Mouse (Mus musculus) left cerebral cortex, adult 2 months (tissue): ENCODE measurements around the gene Cpm. TPM values are rescaled to one million over a fixed set of nuclear protein-coding genes. Genes with fewer than 3 reads are reported as not detected.
A peak's percentile ranks its signal among the peaks of the same experiment; 100 is the strongest.
"Not testable (repeated sequence)": the region's sequence is repeated elsewhere in the genome, so short reads cannot be mapped to it uniquely, and the experiment has no call there.

Experiments
- DNase-seq, 2 experiments: peaks; one replicate each; pipeline ENCODE4 v3.0.0; 2021 to 2022; ENCODE audit warnings: low spot score in 2 of 2, mixed read lengths in 1 of 2; ENCODE audit errors: extremely low spot score in 1 of 2
- H3K27ac ChIP-seq: fragments of 200-600 bp; 2 replicates; pipeline ENCODE4 v1.8.1; 2022
- H3K4me3 ChIP-seq: fragments of 200-600 bp; 2 replicates; pipeline ENCODE4 v1.8.1; 2022
- CTCF ChIP-seq: fragments of 200-600 bp; IDR thresholded peaks from 2 replicates; pipeline ENCODE4 v1.8.1; 2022; ENCODE audit warnings: antibody characterized with exemption, mild to moderate bottlenecking, moderate library complexity
- intact Hi-C: fragments of 180-260 bp; cut with DNase I; formaldehyde crosslinking; loops from one replicate; pipeline ENCODE4 v1.15.1; 2025
- total RNA-seq, 2 experiments: library from RNA; stranded (reverse); gene quantifications; 2 replicates each; pipeline ENCODE4 v1.2.3; 2021

Gene Cpm
- total RNA-seq, 2 experiments from 2014 or later: 5.2 to 5.3 TPM

DNA sequence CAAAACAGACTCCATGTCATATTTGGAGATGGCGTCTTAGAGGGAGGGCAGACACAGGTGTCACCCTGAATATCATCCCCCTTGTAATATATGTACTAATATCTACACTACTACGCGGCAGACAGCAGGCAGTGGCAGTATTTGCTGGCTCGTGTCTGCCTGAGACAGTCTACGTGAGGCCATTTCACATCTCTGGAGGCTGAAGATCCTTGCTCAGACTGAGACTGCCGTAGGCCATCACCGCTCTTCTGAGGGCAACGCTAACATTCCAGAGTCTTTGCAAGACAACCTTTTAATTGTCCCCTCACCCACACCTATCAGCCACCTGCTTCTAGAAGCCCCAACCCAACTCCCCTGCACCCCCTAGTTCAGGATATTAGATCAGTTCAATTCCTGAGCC lies 84.2 kb downstream of the Cpm start:
- Histone ChIP-seq H3K4me3 (no peak overlapping the region), H3K27ac (no peak overlapping the region)
- DNase-seq: no peak
- no peak for TF ChIP-seq CTCF
- intact Hi-C loops: no loop called here

DNA sequence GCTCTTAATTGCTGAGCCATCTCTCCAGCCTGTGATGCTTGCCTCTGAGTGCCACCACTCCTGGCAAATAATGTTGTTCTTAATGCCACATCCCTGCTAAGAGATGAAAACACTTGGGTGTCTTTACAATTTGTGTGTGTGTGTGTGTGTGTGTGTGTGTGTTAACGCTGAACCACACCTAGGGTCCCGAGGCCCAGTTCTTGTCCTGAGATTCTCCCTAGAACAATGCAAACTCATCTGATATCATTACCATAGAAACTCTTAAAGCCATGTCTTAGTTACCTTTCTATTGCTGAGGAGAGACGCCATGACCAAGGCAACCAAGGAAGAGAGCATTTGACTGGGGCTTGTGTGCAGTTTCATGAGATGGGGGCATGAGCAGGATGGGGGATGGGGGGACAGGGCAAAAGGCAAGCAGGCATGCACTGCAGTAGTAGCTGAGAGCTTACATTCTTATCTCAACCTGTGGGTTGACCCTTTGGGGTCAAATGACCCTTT lies 84.8 kb downstream of the Cpm start:
- intact Hi-C loops: no loop called here
- no peak overlapping the region for H3K4me3 ChIP-seq
- TF ChIP-seq CTCF: no peak
- DNase-seq: no peak
- no peak overlapping the region for H3K27ac ChIP-seq

DNA sequence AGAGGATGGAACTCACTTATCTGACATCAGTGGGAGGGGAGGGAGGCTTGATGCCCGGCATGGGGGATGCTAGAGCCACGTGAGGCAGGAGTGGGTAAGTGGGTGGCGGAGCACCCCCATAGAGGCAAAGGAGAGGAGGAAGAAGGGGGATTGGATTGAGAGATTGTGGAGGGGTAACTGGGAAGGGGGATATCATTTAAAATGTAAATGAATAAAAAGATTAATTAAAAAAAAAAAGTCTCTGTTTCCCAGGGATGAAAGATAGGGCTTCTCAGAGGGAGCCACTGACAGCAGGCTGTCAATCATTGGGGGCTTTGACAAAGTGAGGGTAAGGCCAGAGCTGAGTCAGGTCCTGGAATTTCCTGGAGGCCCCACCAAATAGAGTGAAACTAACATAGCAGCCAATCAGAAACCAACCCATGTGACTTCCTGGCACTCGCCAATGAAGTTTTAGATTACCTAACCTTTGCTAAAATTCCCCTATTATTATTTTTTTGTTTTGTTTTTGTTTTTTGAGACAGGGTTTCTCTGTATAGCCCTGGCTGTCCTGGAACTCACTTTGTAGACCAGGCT lies 85.7 kb downstream of the Cpm start:
- H3K4me3 ChIP-seq: no peak overlapping the region
- intact Hi-C loops: no loop called here
- DNase-seq: no peak
- TF ChIP-seq CTCF: no peak
- H3K27ac ChIP-seq: no peak overlapping the region

DNA sequence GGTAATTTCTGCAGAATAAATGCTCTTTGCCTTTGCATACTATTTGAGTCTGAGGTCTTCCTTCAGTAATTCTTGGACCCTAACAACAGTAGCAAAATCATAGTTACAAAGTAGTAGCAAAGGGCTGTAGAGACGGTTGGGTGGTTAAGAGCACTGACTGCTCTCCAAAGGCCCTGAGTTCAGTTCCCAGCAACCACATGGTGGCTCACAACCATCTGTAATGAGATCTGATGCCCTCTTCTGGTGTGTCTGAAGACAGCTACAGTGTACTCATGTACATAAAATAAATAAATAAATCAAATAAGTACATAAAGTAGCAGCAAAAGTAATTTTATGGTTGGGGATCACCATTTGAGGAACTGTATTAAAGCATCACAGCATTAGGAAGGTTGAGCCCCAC lies 86.4 kb downstream of the Cpm start:
- H3K27ac ChIP-seq, H3K4me3 ChIP-seq, DNase-seq, intact Hi-C loops: not testable (repeated sequence)

DNA sequence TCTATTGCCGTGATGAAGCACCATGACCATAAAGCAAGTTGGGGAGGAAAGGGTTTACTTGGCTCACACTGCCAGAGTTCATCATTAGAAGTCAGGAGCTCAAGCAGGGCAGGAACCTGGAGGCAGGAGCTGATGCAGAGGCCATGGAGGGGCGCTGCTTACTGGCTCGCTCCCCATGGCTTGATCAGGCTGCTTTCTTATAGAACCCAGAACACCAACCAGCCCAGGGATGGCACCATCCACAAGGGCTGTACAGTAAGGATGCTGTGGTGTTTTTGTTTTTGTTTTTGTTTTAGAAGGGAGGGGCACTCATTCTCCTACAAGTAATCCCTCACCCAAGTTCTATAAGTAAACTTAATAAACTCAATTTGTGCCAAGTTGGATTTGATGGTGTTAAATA lies 87.4 kb downstream of the Cpm start:
- intact Hi-C loops: no loop called here
- DNase-seq: no peak
- TF ChIP-seq CTCF: no peak
- H3K27ac ChIP-seq: no peak overlapping the region
- H3K4me3 ChIP-seq: no peak overlapping the region

DNA sequence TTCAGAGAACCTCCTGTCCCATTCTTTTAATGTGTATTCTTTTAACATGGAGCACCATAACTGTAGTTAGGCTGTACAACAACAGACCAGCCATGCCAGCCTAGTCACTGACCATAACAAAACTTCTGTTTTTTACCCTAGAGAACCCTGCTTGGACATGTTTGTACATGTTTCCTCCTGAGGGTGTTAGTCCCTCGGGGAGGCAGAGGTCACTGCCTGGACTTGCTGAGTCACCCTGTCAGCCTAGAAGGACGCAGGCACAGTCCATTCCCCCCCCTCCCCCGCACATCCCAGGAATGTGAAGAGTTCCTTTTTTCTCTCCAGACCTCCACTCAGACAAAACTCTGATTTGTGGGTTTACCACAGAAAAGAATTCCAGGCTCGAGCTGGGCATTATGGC lies 88.3 kb downstream of the Cpm start:
- DNase-seq: no peak
- Histone ChIP-seq H3K27ac (no peak overlapping the region), H3K4me3 (no peak overlapping the region)
- intact Hi-C loops: no loop called here
- TF ChIP-seq CTCF: no peak

DNA sequence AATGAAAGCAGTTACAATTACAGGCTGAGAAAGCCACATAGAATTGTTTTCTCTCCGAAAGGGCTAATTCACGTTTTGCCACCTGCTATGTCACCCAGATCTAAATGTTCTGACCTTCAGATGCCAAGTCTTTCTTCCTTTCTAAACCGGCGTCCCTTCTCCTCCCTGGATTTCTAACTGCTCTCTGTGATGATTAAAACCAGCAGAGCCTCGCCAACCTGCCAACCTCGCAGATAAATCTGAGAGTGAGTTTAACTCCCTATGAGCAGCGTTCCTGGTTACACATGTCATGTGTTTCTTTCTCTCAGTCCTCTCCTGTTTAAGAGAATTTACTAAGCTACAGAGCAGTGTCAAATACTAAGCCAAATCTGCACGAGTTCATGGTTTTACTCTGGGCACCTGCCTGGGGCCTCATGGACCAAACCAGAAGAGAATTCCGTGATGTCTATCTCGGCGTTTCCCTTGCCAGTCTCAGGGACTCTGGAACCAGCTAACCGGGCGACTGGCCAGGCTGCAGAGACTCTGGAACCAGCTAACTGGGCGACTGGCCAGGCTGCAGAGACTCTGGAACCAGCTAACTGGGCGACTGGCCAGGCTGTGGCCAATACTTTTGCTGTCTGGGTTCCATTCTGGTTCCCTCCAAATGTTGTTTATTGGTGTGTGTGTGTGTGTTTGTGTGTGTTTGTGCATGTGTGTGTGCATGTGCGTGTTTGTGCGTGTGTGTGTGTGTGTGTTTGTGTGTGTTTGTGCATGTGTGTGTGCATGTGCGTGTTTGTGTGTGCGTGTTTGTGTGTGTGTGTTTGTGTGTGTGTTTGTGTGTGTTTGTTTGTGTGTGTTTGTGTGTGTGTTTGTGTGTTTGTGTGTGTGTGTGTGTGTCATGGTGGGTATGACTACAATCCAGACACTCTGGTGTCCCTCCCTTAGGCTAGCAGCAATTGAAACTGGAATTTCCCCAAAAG lies 89.1 kb downstream of the Cpm start:
- TF ChIP-seq CTCF: no peak
- peak in 1 of 2 experiments; percentile 47 for DNase-seq
- intact Hi-C loops: no loop called here
- Histone ChIP-seq H3K4me3 (no peak overlapping the region), H3K27ac (no peak overlapping the region)

DNA sequence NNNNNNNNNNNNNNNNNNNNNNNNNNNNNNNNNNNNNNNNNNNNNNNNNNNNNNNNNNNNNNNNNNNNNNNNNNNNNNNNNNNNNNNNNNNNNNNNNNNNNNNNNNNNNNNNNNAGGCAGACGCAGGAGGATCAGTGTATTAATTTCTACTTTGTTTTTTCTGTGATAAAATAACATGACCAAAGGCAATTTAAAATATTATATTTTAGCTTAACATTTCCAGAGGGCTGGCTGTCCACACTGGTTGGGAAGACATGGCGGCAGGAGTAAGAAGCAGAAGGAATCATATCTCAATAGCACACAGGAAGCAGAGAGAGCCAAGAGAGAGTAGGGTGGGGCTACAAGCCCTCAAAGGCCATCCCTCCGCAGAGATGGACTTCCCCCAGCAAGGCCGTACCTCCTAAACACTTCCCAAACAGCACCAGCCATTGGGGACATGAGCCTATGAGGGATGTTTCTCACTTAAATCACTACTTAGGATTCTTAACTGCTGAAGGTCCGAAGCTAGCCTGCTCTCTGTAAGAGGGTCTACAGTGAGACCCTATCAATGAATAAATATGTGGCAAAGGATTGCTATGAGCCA lies 94.9 kb downstream of the Cpm start:
- H3K4me3 ChIP-seq: no peak overlapping the region
- TF ChIP-seq CTCF: no peak
- no peak overlapping the region for H3K27ac ChIP-seq
- intact Hi-C loops: no loop called here
- DNase-seq: no peak

DNA sequence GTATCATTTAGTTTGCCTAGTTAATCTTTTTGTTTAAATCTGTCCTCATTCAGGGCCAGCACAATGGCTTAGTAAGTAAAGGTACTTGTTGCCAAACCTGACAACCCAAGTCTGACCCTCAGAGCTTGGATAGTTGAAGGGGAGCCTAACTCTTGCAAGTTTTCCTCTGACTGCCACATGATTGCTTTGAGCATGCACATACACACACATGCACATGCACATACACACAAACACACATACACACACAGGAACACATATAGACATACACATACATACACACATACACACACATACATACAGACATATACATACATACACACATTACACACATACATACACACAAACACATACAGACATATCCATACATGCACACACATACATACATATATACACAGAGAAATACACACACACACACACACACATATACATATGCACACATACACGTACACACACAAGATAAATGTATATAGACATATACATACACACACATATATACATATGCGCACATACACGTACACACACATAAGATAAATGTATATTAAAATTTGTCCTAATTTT lies 95.6 kb downstream of the Cpm start:
- no peak for DNase-seq
- intact Hi-C loops: no loop called here
- no peak overlapping the region for H3K4me3 ChIP-seq
- H3K27ac ChIP-seq: no peak overlapping the region
- TF ChIP-seq CTCF: no peak

DNA sequence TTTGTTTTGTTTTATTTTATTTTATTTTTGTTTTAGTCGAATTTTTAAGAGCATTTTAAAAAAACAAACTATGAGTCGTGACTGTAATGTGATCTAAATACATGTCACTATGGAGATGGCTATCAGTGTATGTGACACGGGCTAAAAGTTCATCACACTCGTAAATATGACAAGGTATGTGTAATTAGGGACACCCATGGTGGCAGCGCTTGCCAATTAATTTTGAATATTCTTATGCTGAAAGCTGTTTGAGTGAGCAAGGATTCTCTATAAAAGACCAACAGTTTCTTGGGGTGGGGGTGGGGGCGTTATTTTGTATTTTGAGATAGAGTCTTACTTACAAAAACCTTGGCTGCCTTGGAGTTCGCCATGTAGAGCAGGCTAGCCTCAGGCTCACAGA lies 96.4 kb downstream of the Cpm start:
- TF ChIP-seq CTCF: no peak
- intact Hi-C loops: no loop called here
- no peak overlapping the region for H3K27ac ChIP-seq

DNA sequence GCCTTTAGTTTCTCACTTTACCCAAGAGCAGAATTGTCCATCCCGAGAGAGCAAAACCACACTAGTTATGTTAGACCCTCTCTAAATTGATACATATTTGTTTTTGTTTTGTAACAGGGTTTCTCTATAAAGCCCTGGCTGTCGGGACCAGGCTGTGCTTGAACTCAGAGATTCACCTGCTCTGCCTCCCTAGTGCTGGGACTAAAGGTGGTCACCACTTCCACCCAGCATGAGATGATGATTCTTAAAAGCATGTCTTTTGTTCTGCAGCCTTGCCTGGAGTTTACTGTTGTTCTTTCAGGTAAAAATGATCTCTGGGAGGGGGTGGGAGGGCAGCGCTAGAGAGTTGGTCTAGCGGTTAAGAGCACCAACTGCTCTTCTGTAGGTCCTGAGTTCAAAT lies 97.0 kb downstream of the Cpm start:
- intact Hi-C loops: no loop called here
- no peak for DNase-seq
- TF ChIP-seq CTCF: no peak

More for the DNA sequence above, 96.4 kb downstream of the Cpm start:
- H3K4me3 ChIP-seq: no peak overlapping the region
- no peak for DNase-seq

DNA sequence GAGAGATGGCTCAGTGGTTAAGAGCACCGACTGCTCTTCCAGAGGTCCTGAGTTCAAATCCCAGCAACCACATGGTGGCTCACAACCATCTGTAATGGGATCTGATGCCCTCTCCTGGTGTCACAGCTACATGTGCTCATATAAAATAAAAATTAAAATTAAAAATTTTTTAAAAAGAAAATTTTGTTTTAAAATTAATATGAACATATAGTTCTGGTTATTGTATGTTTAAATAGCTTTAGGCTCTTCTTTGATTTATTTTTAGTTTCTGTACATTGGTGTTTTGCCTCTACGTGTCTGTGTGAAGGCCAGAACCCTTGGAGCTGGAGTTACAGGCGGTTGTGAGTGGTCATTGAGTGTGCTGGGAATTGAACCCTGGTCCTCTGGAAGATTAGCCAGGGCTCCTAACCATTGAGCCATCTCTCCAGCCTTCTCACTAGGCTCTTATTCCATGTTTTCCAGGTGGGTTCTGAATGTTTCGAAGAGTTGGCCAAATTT lies 97.6 kb downstream of the Cpm start:
- H3K27ac ChIP-seq: no peak overlapping the region
- intact Hi-C loops: no loop called here
- peak; percentile 0; the same call in 1 of the 2 replicates for TF ChIP-seq CTCF
- DNase-seq: no peak
- H3K4me3 ChIP-seq: no peak overlapping the region

More for the DNA sequence above, 97.0 kb downstream of the Cpm start:
- H3K4me3 ChIP-seq: no peak overlapping the region
- no peak overlapping the region for H3K27ac ChIP-seq
